Mouse (Mus musculus) G1E (cell line): ENCODE measurements at regions not wholly inside any gene's neighbourhood (a gene's known extent, or its start where the extent isn't known, plus 50 kb on each side); places are given as distances from the start of the nearest gene placed in this dataset.

Experiments used
- CTCF ChIP-seq: IDR thresholded peaks from 2 replicates; pipeline ENCODE4 v1.5.1; 2012; ENCODE audit warnings: low read depth, low read length, inconsistent platforms, mixed read lengths
- TAL1 ChIP-seq: conservative IDR thresholded peaks from 2 replicates; pipeline ENCODE4 v1.6.1; 2012; ENCODE audit warnings: low read depth, low read length, inconsistent platforms, mixed read lengths

GRCm38 (mm10) chr17:88158550-88158949, 93.5 kb upstream of the Fbxo11 start:
- TF ChIP-seq TAL1, result no peak
- no peak for TF ChIP-seq CTCF
